Mouse (Mus musculus): ENCODE results near the gene Gbf1.
"Not testable (repeated sequence)": the region's sequence is repeated elsewhere in the genome, so short reads cannot be mapped to it uniquely, and the experiment has no call there.

Gbf1 gene

DNA sequence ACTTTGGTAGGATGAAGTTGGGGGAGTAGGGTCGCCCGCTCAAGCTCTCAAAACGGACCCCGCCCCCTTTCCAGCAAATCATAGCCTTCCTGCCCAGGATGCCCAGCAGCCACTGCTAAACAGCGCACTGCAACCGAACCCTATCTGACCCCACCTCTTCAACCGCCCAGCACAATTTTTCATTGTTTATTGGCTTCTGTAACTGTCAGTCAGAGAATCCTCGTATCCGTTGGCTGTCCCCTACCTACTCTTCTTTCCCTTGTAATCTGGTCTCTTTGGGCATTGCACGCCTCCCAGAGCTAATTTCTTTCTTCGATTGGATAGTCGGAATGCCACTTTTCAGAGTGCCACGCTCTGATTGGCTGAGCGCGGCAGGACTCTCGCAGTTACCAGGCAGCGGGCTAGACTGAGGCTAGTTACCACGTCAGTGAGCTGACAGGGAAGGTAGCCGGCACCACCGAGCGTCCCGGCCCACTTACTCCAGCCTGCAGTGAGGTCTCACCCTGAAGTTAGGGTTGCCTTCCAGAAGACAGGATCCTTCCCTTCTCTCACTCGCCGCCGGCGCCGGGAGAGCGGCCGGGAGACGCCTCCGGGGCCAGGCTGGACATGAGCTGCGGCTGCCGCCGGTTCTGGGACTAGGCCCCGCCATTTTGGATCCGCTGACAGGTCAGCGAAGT, at the start of gene Gbf1:
Gbf1 (plus strand) TSS at position 383 of the 677 bp plus-strand sequence.
- peak; percentile 93 to 98 for DNase-seq

DNA sequence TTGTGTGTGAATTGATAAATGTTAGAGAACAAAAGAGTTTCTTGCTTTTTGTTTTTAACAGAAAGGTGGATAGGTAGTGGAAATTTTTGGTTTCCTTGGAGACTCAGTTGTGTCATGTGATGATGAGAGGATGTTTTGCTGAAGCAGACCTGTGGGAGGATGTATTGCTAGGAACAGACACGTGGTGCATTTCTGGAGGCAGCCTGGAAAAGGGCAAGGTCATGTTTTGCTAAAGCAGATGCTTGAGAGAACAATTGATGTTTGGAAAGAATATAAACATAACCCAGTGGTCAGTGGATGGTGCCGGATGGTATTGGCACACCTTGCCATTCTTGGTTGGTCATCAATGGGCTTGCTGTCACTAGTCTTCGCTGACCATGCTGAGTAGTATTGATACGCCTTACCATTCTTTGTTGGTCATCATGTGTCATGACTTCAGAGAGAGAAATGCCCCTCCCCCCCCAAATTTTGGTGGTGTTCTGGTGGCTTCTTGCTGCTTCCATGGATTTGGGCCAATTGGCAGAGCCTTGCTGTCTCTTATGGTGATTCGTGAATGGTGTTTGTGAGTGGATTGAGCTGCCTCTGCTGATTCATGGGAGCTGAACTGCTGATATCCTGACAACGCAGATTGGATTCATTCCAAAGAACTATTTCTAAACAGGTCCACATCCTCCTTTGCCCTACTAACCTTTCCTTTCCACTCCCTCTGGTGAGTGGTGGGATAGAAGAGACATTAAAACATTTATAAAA, 48.7 kb upstream of the Gbf1 start:
- no peak for DNase-seq

DNA sequence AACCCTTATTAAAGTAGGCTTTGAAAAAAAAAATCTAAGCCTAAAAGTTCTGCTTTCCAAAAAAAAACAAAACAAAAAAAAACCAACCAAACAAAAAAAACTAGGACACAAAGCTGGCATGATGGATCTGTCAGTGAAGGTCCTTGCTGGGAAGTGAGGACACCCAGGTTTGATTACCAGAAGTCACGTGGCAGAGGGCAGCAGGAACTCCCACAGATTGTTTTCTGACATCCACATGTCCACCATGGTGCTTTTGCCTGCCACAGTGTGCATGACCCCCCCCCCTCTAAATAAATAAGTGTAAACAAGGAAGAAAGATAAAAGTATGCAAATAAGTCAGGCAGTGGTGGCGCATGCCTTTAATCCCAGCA, 48.1 kb upstream of the Gbf1 start:
- no peak for DNase-seq

DNA sequence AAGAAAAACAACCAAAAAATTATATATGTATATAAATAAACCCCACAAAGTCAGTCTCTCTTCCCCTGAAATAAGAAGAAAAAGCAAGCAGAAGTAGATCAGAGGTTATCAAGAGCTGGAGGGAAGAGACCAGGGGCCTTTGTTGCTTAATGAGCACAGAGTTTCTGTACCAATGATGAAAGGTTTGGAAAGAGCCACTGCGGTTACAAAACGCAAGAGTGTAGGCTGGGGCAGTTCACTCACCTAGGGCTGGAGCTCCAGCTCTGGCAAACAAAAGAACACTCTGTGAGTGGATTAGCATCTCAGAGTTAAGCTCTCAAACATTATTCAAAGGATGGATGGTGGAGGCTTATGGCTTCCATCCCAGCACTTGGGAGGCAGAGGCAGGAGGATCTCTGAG, 42.1 kb upstream of the Gbf1 start:
- no peak for DNase-seq

DNA sequence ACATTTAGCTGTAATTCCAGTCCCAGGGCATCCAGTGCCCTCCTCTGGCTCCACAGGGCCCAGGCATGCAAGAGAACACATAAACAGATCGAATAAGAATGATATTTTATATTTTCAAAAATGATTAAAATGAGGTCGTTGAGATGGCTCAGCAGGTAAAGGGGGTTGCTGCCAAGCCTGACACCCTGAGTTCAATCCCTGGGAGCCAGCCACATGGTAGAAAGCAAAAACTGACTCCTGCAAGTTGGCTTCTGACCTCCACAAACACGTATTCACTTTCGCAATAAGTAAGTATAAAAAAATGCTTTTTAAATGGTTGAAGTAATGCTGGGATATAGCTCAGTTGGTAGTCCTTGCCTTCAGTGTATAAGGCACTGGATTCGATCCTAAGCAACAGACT, 41.5 kb upstream of the Gbf1 start:
- DNase-seq, result no peak

DNA sequence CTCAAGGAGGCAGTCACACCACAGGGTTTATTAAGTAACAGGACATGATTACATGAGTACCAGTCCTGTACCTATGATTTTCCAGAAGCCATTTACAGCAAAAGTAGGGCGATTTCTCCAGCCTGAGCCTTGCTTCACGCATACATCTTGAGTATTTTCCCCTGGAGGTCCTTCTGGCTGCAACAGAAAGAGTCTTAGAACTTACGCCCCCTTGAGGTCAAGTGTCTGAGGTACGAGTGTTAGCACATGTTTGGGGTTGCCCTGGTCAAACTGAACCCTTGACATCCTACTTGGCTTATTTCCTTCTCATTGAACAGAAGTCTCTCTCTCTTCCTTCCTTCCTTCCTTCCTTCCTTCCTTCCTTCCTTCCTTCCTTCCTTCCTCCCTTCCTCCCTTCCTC, 37.7 kb upstream of the Gbf1 start:
- no peak for DNase-seq

DNA sequence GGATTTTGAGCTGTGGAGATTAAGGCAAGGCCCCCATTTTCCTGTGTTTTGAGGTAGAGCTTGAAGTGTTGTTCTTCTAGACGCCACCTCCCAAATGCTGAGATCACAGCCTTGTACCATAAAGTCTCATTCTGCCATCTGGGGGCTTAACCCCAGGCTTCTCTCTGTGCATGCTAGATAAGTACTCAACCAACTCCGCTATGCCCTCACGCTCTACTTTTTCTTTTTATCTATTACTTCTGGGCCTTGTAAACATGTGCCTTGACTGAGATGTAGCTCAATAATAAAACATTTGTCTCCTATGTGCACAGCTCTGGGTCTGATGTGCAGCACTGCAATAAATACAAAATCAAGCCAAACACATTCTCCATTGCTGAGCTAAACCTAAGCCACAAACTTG, 32.9 kb upstream of the Gbf1 start:
- DNase-seq, result no peak

DNA sequence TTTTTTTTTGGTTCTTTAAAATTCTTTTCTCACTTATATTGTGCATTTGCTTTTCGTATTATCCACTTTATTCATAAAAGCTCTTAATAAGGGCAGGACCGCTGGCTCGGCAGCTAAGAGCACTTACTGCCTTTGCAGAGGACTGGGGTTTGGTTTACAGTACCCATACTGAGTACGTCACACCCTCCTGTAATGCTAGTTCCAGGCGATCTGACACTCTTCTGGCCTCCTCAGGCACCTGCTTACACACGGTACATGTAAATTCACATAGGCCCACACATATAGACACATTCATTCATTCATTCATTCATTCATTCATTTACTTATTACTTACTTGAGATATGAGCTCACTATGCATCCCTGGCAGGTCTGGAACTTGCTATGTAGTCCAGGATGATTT, 31.4 kb upstream of the Gbf1 start:
- no peak for DNase-seq

DNA sequence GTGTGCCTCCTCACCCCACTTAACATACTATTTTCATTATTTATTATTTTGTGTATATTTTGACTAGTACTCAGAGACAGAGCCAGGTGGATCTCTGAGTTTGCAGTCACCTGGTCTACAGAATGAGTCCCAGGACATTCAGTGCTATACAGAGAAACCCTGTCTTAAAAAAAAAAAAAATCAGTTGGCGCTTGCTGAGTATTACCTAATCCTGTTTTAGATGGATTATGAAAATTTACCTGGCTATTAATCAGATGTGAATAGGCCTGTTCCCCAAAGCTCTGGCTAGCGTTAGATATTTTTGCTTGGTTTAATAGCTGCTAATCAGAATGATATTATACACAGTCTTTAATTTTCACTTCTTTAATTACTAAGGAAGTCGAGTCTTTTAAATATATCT, 28.4 kb upstream of the Gbf1 start:
- DNase-seq, result no peak

DNA sequence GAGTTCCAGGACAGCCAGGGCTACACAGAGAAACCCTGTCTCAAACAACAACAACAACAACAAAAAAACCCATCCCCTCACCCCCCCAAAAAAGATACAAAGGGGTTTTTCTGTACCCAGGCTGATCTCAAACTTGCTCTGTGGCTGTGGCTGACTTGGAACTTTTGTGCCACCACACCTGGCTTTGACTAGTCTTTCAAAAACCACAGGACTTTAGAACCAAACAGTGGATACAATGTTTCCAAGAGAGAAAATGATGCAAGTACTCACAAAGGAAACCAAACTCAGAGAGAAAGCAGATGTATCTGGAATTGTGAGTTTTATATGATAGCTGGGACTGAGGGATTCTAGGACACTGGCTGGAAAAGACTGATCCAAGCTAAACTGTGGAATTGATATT, 27.7 kb upstream of the Gbf1 start:
- DNase-seq, result no peak

DNA sequence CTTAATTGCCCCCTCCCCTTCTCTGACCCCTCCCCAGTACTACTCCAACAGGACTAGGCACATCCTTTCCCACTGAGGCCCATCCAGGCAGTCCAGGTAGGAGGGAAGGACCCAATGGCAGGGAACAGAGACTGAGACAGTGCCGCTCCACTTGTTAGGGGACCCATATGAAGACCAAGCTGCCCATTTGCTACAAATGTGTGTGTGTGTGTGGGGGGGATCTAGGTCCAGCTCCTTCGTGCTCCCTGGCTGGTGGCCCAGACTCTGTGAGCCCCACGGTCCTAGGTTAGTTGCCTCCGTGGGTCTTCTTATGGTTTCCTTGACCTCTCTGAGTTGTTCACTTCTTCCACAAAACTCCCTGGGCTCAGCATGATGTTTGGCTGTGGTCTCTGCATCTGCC, 26.0 kb upstream of the Gbf1 start:
- no peak for DNase-seq

DNA sequence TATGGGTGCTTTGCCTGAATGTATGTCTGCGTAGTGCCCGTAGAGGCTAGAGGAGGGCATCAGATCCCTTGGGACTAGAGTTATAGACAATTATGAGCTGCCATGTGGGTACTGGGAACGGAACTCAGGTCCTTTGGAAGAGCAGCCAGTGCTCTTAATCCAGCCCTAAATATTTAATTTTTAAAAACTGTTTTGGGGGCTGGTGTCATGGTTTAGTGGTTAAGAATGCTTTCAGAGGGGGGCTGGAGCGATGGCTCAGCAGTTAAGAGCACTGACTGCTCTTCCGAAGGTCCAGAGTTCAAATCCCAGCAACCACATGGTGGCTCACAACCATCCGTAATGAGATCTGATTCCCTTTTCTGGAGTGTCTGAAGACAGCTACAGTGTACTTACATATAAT, 22.6 kb upstream of the Gbf1 start:
- DNase-seq, result not testable (repeated sequence)

DNA sequence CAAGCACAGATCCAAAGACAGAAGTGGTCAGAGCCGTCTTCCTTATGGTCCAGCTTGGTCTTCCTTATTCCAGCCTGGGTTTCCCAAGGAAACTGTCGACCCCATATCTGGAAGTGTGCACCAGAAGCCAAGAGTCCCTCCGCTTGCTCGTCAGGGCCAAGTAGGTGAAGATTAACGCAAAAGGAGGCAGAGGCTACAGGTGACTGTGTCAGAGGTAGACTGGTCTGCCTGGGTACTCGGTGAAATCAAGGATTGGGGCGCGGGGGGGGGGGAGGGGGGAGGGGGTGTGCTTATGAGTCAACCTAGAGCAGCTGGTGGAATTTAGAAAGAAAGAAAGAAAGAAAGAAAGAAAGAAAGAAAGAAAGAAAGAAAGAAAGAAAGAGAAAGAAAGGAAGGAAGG, 21.0 kb upstream of the Gbf1 start:
- DNase-seq, result no peak

DNA sequence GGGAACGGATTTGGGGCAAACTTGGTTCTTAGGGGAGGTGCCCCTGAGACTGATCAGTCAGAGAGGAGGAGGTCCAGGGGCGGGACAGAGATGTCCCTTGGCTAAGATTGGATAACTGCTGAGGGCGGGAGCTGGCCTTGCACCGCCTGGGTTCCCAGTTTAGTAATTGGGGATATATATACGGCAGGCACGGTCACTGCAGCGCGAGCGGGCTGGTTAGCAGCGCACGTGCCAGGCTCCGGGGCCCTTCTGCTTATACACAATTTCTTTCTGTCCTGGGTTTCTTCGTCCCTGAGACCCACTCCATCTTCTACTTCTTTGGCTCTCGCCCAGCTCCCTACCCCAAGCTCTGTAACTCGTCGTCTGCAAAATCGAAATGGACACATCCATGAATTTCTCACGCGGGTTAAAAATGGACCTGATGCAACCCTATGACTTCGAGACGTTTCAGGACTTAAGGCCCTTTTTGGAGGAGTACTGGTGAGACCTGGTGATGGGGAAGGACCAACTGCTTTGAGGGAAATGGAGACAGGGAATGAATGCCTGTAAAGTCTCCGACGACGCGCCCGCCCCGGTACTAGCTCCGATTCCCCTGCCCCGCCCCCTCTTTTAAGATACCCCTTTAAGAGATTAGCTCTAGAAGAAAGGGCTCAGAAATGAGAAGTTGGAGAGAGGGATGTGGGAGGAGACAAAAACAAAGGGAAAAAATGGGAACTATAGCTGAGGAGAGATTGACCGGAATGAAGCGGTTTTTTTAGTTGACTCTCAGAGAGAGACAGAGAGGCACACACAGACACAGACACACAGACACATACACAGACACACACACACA, 20.4 kb upstream of the Gbf1 start, which contains the start of gene Elovl3:
Elovl3 (plus strand) TSS at position 204 of the 832 bp plus-strand sequence.
- DNase-seq, result peak; percentile 42 to 43

DNA sequence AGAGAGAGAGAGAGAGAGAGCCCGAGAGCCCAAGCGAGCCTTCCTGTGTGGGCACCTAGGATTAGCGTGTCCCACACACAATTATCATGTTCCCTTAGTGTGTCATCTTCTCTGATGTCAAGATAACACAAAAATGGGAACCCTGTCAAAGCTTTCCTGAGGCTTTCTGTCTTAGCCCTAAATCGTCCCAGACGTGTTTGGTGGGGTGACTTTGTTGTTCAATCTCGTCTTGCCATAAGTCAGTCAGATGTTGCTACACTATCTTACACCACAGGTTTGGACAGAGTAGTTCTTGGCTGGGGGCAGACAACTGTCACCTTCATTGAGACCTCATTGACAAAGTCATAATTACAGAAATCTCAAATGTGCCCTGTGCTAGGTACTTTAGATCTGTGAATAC, 19.7 kb upstream of the Gbf1 start:
- DNase-seq, result no peak

DNA sequence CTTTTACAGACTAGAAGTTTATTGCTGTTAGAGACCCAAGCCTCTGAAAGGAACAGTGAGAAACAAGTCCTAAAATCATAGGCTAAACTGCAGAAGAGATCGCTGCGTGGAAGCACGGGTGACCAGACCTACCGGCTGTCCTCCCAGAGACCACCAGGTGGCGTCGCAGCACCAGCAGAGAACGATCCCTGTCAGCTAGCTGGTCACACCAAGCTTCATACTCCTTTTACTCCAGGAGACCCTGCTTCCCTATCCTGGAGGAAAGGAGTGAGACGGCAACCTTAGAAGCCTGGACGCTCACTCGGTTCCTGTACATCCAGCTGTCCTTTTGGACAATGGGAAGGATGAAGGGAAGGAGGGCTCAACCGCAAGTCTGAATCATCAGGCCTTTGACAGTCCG, 17.0 kb upstream of the Gbf1 start:
- DNase-seq, result peak; percentile 90 to 97

DNA sequence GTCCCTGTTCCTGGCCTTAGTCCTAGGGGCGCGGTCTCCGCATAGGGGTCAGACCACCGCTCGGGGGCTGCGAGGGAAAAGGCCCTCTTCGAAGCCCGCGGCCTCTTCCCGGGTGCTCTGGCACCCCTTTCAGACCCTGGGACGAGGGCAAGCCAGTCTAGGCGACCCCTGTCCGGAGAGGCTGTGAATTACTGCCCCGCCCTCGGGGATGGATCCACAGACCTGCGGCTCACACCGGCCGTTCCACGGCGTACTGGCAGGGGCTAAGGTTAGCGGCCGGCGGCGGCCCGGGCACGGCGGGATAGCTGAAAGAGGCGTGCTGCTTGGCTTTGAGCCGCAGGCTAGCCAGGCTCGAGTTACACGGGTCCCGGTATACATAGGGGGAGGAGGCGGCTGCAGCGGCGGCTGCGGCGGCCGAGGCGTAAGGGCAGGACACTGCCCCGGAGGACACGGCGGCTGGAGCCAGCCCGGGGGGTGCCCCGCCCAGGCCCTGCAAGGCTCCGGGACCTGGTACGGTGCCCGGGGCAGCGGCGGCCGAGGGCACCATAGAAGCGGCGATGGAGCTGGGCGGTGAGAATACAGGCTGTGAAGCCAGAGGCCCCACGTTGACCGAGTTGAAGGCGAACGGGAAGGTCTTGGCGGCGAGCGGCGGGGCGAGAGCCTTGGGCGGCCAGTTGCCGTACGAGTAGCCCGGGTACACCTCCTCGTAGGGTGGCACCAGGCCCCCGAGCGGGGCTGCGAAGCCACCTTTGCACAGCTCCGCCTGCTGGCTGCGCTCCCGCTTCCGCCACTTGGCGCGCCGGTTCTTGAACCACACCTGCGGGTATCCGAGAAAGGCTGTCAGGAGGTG, 16.3 kb upstream of the Gbf1 start:
- peak; percentile 69 to 86 for DNase-seq

DNA sequence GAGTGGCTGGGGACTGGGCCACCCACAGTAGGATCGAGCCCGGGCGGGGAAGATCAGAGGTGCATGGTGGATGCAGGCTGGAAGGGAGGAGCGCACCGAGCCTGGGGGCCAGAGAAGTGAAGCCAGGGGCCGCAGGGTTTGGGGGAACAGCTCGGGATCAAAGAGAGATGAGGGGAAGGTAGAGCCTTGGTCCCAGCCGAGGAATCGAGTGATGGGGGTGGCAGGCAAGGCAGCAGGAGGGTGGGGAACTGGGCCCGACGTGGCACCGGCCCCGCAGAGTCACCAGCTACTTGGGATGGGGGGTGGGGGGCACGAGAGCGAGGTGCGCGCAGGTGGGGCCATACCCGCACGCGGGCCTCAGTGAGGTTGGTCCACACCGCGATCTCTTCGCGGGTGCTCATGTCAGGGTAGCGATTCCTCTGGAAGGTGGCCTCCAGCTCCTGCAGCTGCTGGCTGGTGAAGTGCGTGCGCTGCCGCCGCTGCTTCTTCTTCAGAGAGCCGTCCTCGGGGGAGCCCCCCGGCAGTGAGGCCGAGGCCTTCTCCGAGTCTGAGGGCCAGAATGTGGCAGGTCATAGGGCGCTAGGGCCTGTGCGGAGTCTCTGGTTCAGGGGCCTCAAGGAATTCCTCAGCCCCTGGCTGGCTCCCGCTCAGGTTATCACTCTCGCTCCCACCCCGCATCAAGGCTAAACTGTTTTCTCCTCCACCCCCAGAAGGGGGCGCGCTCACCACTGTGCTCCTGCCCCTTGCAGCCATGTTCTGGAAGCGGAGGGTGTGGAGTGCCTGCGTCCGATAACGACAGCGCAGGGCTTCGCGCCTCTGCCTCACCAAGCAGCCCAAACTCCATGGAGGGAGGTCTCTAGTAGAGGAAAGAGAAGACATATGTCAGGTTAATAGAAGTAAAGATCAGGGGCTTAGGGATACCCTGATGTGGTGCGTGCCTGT, 15.4 kb upstream of the Gbf1 start:
- DNase-seq, result peak; percentile 55 to 87

DNA sequence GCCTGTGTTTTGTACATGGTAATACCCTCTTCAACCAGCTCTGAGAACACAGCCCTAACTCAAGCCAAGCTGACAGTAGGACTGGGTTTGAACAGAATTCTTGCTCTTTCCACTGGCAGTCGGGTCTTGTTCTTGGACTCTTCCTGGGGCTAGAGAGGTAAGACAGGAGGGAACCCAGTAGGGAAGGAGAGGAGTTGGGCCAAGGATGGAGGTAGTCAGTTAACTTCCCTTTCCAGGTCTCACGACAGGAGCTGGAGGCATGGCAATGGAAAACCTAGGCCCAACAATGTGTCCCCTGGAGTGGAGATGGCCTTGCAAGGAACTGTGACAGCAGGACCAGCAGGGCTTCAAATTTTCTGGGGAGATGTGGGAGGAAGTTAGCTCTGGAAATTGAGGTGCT, 12.0 kb upstream of the Gbf1 start:
- DNase-seq, result no peak

DNA sequence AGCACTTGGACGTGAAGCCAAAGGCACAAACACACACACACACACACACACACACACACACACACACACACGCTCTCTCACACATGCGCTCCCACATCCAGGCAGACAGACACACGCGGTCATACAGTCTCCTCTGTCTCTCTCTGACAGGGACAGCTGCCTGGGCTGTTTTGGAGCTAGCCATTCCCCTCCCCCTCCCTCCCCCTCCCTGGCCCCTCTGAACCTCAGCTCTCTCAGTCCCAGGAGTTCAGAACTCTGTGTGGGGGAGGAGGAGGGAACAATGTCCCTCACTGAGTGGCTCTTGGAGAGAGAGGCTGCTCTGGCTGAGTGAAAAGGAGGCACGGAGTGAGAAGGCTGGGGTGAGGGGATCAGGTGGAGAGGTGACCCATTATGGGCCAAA, 11.2 kb upstream of the Gbf1 start:
- DNase-seq, result no peak

Measured in kidney, postnatal 36 days (tissue).